Mouse (Mus musculus) stomach, postnatal 0 days (tissue): Measurements from ENCODE around the gene Cox7a1.

Source experiments
- CTCF ChIP-seq: IDR thresholded peaks from 2 replicates; pipeline ENCODE4 v1.5.1; 2016; ENCODE audit warnings: antibody characterized with exemption, low read depth, mild to moderate bottlenecking, moderate library complexity
- EP300 ChIP-seq: optimal IDR thresholded peaks from 2 replicates; pipeline ENCODE3; 2016; ENCODE audit warnings: antibody characterized with exemption

DNA sequence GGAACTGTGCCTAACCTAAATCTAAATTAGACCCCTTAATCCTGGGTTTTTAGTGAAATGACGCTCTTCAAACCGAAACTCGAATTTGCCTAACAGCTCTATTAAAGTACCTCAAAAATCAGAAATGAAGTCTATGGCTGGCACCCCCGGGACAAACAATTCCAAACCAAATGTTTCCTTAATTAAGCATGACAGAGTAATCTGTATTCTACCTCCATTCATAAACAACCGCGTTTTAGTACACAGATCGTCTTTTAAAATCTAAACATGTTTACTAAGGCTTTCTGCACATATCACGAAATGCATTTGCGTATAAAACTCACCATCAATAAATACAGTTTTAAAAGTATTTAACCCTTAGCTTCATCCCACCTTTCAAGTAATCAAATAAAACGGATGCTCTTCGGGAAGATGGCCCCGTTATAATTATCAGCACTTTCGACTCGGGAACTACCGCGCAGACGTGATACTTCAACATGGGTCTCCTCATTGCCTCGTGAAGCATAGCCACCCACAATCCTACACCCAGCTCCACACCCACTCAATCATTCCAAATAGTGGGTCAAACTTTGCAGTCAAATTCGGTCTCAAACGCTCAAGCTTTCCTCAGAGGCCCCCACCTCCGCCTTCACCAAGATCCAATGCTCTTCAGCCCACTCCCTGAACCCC is 14.9 kb upstream of the Cox7a1 start:
- TF ChIP-seq CTCF: no peak
- TF ChIP-seq EP300: no peak
